Mouse (Mus musculus): ENCODE measurements around the gene Arhgef11. TPM values are rescaled to one million over a fixed set of nuclear protein-coding genes. Genes with fewer than 3 reads are reported as not detected.

Gene Arhgef11
- total RNA-seq, 2 experiments from 2014 or later: 6.0 to 8.2 TPM

DNA sequence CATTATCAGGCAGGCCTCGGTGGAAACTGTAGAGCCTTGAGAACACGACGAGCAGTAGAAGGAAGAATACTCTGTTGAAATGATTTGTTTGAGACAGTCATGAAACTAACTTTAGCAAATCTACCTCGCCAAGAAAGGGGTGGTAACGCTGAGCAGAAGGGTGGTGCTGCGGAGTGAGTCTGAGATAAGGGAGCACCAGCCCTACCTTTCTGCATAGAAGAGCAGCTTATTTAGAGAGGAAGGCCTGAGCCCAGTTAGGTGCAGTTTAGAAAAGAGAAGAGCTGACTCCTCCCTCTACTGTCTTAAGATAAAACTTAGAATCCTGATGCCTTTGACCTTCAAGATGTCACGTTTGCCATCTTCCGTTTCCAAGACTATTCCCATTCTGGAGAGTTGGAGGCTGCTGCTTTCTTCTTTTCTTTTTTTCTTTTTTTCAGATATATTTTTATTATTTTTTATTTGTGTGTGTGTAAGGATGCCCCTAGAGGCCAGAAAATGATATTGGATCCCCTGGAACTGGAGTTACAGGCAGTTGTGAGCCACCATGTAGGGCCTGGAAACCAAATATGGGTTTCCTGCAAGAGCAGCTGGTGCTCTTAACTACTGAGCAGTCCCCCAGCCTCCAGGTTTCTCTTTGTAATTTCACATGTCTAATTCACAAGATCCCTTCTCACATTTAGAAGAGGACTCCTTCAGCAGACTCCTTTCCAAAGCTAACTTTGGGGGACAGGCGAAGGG, 42.5 kb downstream of the Arhgef11 start:
- no peak for ATAC-seq (replicated peaks; ENCODE audit: poor library complexity, severe bottlenecking)

DNA sequence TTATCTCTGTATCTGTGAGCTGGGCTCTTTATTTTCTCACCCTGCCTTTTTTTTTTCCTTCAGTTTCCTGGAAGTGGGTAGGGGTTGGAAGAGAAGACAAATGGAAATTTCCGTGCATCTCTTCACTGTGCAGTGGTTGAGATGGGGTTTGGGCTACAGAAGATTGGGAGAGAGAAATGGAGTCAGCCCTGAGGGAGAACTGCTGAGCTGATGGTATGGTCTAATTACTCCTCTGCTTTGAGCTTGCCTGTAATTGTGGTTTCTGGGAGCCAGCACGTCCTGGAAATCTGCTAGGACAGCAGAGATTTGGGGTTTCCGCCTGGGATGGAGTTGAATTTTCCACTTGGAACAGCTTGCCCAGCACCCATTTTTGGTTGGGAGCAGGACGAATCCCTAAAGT, 43.1 kb downstream of the Arhgef11 start:
- ATAC-seq (replicated peaks; ENCODE audit: poor library complexity, severe bottlenecking): no peak

GRCm38 (mm10) chr3:87661291-87661690, 43.9 kb downstream of the Arhgef11 start:
- no peak for ATAC-seq (replicated peaks; ENCODE audit: poor library complexity, severe bottlenecking)

- 0 out of 2 replicates have a peak, but pooled peaks have one; percentile 14 for ATAC-seq (replicated peaks; ENCODE audit: poor library complexity, severe bottlenecking)
These were observed 101.2 kb downstream of the Arhgef11 start for GRCm38 (mm10) chr3:87718525-87718924.

GRCm38 (mm10) chr3:87724556-87724955, 107.2 kb downstream of the Arhgef11 start:
- ATAC-seq (replicated peaks; ENCODE audit: poor library complexity, severe bottlenecking): no peak

GRCm38 (mm10) chr3:87725396-87726160, 108.2 kb downstream of the Arhgef11 start:
- ATAC-seq (replicated peaks; ENCODE audit: poor library complexity, severe bottlenecking): no peak

DNA sequence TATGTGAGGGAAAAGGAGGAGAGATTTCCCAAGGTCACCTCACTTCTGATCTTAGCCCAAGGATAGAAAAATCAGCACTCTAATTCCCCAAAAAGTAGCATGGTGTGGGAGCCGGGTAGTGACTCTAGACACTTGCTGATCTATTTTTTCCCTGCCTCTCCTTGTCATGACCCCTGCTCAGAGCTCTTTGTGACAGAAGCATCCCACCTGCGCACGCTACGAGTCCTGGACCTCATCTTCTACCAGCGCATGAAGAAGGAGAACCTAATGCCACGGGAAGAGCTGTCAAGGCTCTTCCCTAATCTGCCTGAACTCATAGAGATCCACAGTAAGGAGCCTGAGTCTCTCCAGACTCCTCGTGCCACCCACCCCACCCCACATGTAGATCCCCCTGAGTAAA, 108.8 kb downstream of the Arhgef11 start:
- ATAC-seq (replicated peaks; ENCODE audit: poor library complexity, severe bottlenecking): no peak

DNA sequence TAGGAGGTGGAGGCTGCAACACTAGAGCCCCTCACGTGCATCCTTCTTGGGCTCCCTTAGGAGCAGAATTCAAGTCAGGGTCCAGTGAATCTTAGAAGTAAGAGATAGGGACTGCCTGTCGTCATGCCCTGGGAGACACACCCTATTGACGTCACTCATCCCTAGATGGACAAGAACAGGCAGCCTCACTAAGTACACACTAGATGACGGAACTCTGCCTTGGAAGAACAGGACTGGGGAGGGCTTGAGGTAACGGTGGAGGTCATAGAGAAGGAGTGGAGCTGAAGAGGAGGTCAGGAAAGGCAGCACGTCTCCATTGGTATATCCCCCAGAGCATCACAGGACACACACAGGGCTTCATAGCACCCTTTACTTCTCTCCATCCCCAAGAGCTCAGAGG, 111.3 kb downstream of the Arhgef11 start:
- ATAC-seq (replicated peaks; ENCODE audit: poor library complexity, severe bottlenecking): no peak

DNA sequence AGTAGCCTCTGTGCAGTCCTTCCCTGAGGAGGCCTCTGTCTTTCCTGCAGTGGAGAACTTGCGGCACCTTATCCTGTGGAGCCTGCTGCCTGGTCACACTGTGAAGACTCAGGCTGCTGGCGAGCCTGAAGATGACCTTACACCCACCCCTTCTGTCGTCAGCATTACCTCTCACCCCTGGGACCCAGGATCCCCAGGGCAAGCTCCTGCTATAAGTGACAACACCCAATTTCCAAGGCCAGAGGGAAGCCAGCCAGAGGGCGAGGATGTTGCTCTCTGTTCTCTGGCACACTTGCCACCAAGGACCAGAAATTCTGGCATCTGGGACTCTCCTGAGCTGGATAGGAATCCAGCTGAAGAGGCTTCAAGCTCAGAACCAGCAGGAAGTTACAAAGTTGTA, 115.7 kb downstream of the Arhgef11 start:
- ATAC-seq (replicated peaks; ENCODE audit: poor library complexity, severe bottlenecking): no peak

DNA sequence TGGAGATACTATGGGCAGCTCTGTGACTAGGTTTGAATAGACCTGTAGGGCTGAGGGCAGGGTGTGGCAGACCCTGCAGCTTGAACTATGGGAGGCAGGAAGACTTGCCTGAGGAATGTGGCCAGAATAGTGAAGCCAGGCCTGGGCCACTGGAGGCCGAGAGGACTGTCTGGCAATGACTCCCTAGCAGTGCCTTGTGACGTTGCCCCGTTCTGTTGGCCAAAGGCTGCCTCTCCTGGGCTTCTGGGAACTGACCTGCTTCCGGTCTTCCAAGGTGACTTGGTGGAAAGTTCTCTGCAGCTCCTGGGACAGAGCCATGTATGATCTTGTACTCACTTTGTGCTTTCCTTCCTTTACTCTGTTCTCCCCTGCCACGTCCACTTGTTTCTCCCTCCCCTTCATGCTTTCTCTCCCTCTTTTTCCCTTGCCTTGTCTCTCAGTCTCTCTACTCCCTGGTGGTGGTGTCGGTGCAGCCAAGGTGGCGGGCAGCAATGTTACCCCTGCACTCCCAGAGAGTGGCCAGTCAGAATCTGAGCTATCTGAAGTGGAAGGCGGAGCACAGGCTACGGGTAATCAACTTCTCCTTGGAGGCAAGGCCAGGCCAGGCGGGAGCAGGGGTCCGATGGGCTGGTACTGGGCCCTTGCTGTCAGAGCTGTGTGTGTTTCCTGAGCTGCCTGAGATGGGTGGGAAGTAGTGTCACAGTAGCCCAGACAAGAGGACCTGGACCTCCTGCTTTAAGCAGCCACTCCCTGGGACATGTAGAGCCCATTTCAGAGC, 116.8 kb downstream of the Arhgef11 start:
- no peak for ATAC-seq (replicated peaks; ENCODE audit: poor library complexity, severe bottlenecking)

DNA sequence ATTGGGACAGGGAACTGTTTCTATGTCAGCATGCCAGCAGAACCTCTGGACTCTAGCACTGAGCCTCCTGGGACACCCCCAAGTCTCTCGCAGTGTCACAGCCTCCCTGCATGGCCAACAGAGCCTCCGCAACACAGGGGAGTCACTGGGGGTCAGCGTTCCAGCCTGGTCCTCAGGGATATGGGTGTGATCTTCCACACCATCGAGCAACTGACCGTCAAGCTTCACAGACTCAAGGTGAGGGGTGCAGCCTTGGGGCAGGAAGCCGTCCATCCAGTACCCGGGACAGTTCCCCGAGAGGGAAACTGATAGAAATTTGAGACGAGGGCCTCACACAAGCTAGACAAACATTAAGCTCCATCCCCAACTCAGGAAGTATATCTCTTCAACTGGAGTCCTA, 118.0 kb downstream of the Arhgef11 start:
- ATAC-seq (replicated peaks; ENCODE audit: poor library complexity, severe bottlenecking): no peak

DNA sequence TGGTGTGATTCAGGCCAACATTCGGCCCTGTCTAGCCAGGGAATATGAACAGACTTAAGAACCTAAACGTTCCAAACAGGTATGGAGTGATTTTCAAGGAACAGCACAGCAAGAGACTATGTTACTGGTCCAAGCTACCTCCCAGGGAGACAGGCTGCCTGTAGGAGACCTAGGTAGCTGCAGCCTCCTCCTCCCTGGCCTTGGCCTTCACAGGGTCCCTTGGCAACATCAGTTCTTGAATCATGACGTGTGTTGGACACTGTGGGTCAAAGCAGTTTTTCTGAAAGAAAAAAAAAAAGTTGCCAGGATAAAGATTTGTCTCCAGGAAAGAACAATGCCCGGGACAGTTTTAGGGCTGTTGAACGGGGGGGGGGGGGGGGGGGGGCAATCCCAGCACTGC, 121.5 kb downstream of the Arhgef11 start:
- ATAC-seq (replicated peaks; ENCODE audit: poor library complexity, severe bottlenecking): no peak

DNA sequence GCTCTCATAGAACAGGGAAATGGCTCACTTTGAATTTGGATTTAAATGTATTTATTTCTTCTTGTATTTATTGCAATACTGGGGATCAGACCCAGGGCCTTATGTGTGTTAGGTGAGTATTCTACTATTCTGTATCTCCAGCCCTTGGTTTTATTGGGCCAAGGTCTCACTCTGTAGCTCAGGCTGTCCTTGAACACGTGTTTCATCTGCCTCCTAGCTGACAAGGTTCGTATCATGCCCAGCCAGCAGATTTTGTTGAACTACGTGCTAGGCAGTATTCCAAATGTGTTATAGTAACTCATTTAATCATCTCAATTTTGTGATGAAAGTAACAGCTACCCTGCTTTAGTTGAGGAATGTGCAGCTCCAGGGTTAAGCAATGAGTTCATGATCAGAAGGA, 124.7 kb downstream of the Arhgef11 start:
- ATAC-seq (replicated peaks; ENCODE audit: poor library complexity, severe bottlenecking): no peak

GRCm38 (mm10) chr3:87742735-87743134, 125.4 kb downstream of the Arhgef11 start:
- peak; percentile 82 for ATAC-seq (replicated peaks; ENCODE audit: poor library complexity, severe bottlenecking)

GRCm38 (mm10) chr3:87743927-87744326, 126.6 kb downstream of the Arhgef11 start:
- peak; percentile 35 for ATAC-seq (replicated peaks; ENCODE audit: poor library complexity, severe bottlenecking)

DNA sequence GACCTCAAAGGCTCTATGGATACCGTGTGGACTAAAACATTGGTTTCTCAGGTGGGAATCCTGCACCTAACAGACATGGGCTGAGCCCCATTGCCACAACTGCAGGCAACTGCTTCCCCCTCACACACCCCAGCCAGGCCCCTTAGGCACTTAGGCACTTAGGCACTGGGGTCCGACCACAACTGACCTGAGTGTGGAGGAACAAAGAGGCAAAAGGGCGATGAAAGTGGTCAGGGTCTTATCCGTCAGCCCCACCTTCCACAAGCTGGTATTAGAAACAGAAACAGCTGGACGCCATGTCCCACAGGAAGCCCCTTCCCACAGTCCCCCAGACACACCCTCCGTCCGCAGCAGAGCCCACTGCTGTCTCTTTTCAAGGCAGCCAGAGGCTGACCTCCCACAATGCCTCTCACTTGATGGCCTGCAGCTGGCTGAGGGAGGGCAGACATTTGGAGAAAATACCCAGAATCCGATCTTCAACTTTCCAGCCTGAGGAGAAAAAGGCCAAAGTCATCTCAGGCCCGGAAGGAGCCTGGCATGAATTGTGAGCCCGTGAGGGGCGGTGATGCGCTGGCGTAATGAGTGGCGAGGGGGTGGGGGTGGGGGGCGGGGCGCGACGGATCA, 127.8 kb downstream of the Arhgef11 start:
- ATAC-seq (replicated peaks; ENCODE audit: poor library complexity, severe bottlenecking): no peak

GRCm38 (mm10) chr3:87748431-87748830, 131.1 kb downstream of the Arhgef11 start, which contains the start of gene Lrrc71:
Lrrc71 (minus strand) TSS chr3:87748625.
- ATAC-seq (replicated peaks; ENCODE audit: poor library complexity, severe bottlenecking): no peak

GRCm38 (mm10) chr3:87749036-87749435, 131.7 kb downstream of the Arhgef11 start:
- peak; percentile 74 for ATAC-seq (replicated peaks; ENCODE audit: poor library complexity, severe bottlenecking)

DNA sequence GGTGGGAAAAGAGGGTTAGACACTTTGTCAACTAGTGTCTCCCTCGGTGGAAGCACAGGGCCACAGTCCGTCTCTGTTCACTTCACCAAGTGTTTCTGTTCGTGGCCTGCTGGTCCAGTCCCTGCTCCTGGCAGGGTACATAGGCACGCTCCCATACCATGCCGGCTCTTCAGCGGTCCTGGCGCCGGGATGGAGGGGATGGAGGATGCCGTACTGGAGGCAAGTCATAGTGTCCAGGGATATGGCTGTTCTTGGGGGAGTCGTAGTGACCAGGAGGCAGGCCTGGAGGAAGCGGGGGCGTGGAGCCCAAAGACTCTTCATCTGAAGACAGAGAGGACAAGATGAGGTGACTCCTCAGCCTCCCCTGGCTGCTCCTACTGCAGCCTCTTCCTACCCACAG, 132.6 kb downstream of the Arhgef11 start:
- ATAC-seq (replicated peaks; ENCODE audit: poor library complexity, severe bottlenecking): no peak

DNA sequence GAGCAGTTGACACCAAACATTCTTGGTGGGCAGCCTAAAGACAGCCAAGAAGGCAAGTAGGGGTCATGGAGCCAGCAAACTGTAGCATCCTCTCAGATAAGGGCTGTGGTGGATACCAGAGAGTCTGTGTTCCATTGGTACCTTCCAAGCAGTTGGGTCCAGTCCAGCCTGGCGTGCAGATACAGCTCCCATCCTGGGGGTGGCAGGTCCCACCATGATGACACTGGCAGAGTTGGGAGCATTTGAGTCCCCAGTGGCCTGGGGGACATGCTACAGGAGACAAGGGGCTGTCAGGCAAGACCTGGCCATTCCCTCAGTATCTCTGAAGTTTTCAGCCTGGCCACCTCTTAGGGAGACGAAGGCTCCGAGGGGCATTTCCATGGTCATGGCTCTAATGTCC, 135.2 kb downstream of the Arhgef11 start:
- ATAC-seq (replicated peaks; ENCODE audit: poor library complexity, severe bottlenecking): no peak
